Mouse (Mus musculus): ENCODE data around the gene P2ry10. TPM values are rescaled to one million over a fixed set of nuclear protein-coding genes. Genes with fewer than 3 reads are reported as not detected.
"Not testable (repeated sequence)": the region's sequence is repeated elsewhere in the genome, so short reads cannot be mapped to it uniquely, and the experiment has no call there.

P2ry10 gene
- 0.08 and 0.24 TPM in 2 replicates for polyA plus RNA-seq (2015; fragmentation: Nextera tagmentation; extraction: Ambion mirVana)

- Histone ChIP-seq H3K27ac (no peak within 1 kb of the TSS), H3K4me3 (replicated peaks) (no peak within 1 kb of the TSS), H3K9ac (no peak within 1 kb of the TSS), H3K36me3 (no peaks in the 10 kb centered on the region), H3K9me3 (no peaks in the 10 kb centered on the region), H3K27me3 (replicated peaks) (no peaks in the 10 kb centered on the region), H3K4me2 (replicated peaks) (no peak within 1 kb of the TSS), H3K4me1 (replicated peaks) (no peaks in the 10 kb centered on the region)
- 50% methylated on average over 4 of the region's 4 CpGs for WGBS
- no peak for ATAC-seq
Observed at GRCm38 (mm10) chrX:107088177-107088576, at the start of gene P2ry10. P2ry10 (plus strand) TSS chrX:107088492.

- H3K4me3 ChIP-seq (replicated peaks) = no peak overlapping the region
- no peaks in the 10 kb centered on the region for H3K4me1 ChIP-seq (replicated peaks)
- H3K9ac ChIP-seq = no peak overlapping the region
- H3K9me3 ChIP-seq = no peaks in the 10 kb centered on the region
- H3K27me3 ChIP-seq (replicated peaks) = no peaks in the 10 kb centered on the region
- no peak overlapping the region for H3K27ac ChIP-seq
- H3K4me2 ChIP-seq (replicated peaks) = no peak overlapping the region
- H3K36me3 ChIP-seq = no peaks in the 10 kb centered on the region
- ATAC-seq = no peak
Observed at GRCm38 (mm10) chrX:107039146-107039545, 49.1 kb upstream of the P2ry10 start.

GRCm38 (mm10) chrX:107039635-107040034 is 48.7 kb upstream of the P2ry10 start:
- Histone ChIP-seq H3K4me1 (replicated peaks) (no peaks in the 10 kb centered on the region), H3K9ac (no peak overlapping the region), H3K27me3 (replicated peaks) (no peaks in the 10 kb centered on the region), H3K27ac (no peak overlapping the region), H3K9me3 (no peaks in the 10 kb centered on the region), H3K4me3 (replicated peaks) (no peak overlapping the region), H3K4me2 (replicated peaks) (no peak overlapping the region), H3K36me3 (no peaks in the 10 kb centered on the region)
- 40% methylated on average over 2 of the region's 2 CpGs for whole genome bisulfite sequencing
- ATAC-seq = no peak

GRCm38 (mm10) chrX:107042367-107042766 is 45.9 kb upstream of the P2ry10 start:
- H3K4me3 ChIP-seq (replicated peaks) = no peak overlapping the region
- no peaks in the 10 kb centered on the region for H3K4me1 ChIP-seq (replicated peaks)
- no peak for ATAC-seq
- H3K9me3 ChIP-seq = no peaks in the 10 kb centered on the region
- no peaks in the 10 kb centered on the region for H3K27me3 ChIP-seq (replicated peaks)
- no peaks in the 10 kb centered on the region for H3K36me3 ChIP-seq
- H3K4me2 ChIP-seq (replicated peaks) = no peak overlapping the region
- no peak overlapping the region for H3K9ac ChIP-seq
- no peak overlapping the region for H3K27ac ChIP-seq
- 84% methylated on average over 2 of the region's 2 CpGs for WGBS

GRCm38 (mm10) chrX:107083407-107083806 is 4.9 kb upstream of the P2ry10 start:
- H3K9ac ChIP-seq; H3K36me3 ChIP-seq; H3K4me1 ChIP-seq (replicated peaks); H3K27ac ChIP-seq; ATAC-seq; H3K9me3 ChIP-seq; H3K4me2 ChIP-seq (replicated peaks); H3K4me3 ChIP-seq (replicated peaks); H3K27me3 ChIP-seq (replicated peaks): not testable (repeated sequence)
- WGBS = 100% methylated on average over 2 of the region's 2 CpGs

- no peaks in the 10 kb centered on the region for H3K4me1 ChIP-seq (replicated peaks)
- no peak overlapping the region for H3K4me2 ChIP-seq (replicated peaks)
- ATAC-seq = no peak
- no peaks in the 10 kb centered on the region for H3K9me3 ChIP-seq
- H3K36me3 ChIP-seq = no peaks in the 10 kb centered on the region
- no peaks in the 10 kb centered on the region for H3K27me3 ChIP-seq (replicated peaks)
- H3K9ac ChIP-seq = no peak overlapping the region
- no peak overlapping the region for H3K27ac ChIP-seq
- no peak overlapping the region for H3K4me3 ChIP-seq (replicated peaks)
Observed at GRCm38 (mm10) chrX:107084320-107084719, 4.0 kb upstream of the P2ry10 start.

- no peak for ATAC-seq
- H3K9me3 ChIP-seq = no peaks in the 10 kb centered on the region
- H3K9ac ChIP-seq = no peak overlapping the region
- no peak overlapping the region for H3K4me2 ChIP-seq (replicated peaks)
- no peaks in the 10 kb centered on the region for H3K36me3 ChIP-seq
- H3K4me3 ChIP-seq (replicated peaks) = no peak overlapping the region
- H3K4me1 ChIP-seq (replicated peaks) = no peaks in the 10 kb centered on the region
- 75% methylated on average over 5 of the region's 5 CpGs for WGBS
- no peak overlapping the region for H3K27ac ChIP-seq
- no peaks in the 10 kb centered on the region for H3K27me3 ChIP-seq (replicated peaks)
Observed at GRCm38 (mm10) chrX:107089131-107089530, 839 bp downstream of the P2ry10 start.

GRCm38 (mm10) chrX:107089930-107090329 is 1.6 kb downstream of the P2ry10 start:
- H3K27ac ChIP-seq = no peak overlapping the region
- H3K27me3 ChIP-seq (replicated peaks) = no peaks in the 10 kb centered on the region
- 58% methylated on average over 1 of the region's 1 CpGs for WGBS
- no peak overlapping the region for H3K4me2 ChIP-seq (replicated peaks)
- no peaks in the 10 kb centered on the region for H3K4me1 ChIP-seq (replicated peaks)
- no peak overlapping the region for H3K9ac ChIP-seq
- no peak for ATAC-seq
- no peak overlapping the region for H3K4me3 ChIP-seq (replicated peaks)
- H3K36me3 ChIP-seq = no peaks in the 10 kb centered on the region
- H3K9me3 ChIP-seq = no peaks in the 10 kb centered on the region

- H3K4me3 ChIP-seq (replicated peaks) = no peak overlapping the region
- H3K27ac ChIP-seq = no peak overlapping the region
- no peaks in the 10 kb centered on the region for H3K4me1 ChIP-seq (replicated peaks)
- H3K9me3 ChIP-seq = no peaks in the 10 kb centered on the region
- no peaks in the 10 kb centered on the region for H3K27me3 ChIP-seq (replicated peaks)
- no peak overlapping the region for H3K4me2 ChIP-seq (replicated peaks)
- H3K36me3 ChIP-seq = no peaks in the 10 kb centered on the region
- ATAC-seq = no peak
- no peak overlapping the region for H3K9ac ChIP-seq
- 66% methylated on average over 3 of the region's 3 CpGs for WGBS
Observed at GRCm38 (mm10) chrX:107095633-107096032, 7.3 kb downstream of the P2ry10 start.

- Histone ChIP-seq H3K27ac (no peak overlapping the region), H3K9me3 (no peaks in the 10 kb centered on the region), H3K9ac (no peak overlapping the region), H3K36me3 (no peaks in the 10 kb centered on the region), H3K4me2 (replicated peaks) (no peak overlapping the region), H3K4me3 (replicated peaks) (no peak overlapping the region), H3K27me3 (replicated peaks) (no peaks in the 10 kb centered on the region), H3K4me1 (replicated peaks) (no peaks in the 10 kb centered on the region)
- 84% methylated on average over 1 of the region's 1 CpGs for WGBS
- ATAC-seq = no peak
Observed at GRCm38 (mm10) chrX:107116333-107116732, 28.0 kb downstream of the P2ry10 start.

GRCm38 (mm10) chrX:107116987-107117386 is 28.7 kb downstream of the P2ry10 start:
- no peaks in the 10 kb centered on the region for H3K27me3 ChIP-seq (replicated peaks)
- H3K4me3 ChIP-seq (replicated peaks) = no peak overlapping the region
- H3K4me1 ChIP-seq (replicated peaks) = no peaks in the 10 kb centered on the region
- H3K27ac ChIP-seq = no peak overlapping the region
- WGBS = 80% methylated on average over 1 of the region's 1 CpGs
- H3K36me3 ChIP-seq = no peaks in the 10 kb centered on the region
- no peak overlapping the region for H3K4me2 ChIP-seq (replicated peaks)
- no peaks in the 10 kb centered on the region for H3K9me3 ChIP-seq
- no peak for ATAC-seq
- H3K9ac ChIP-seq = no peak overlapping the region

GRCm38 (mm10) chrX:107143184-107143583 is 54.9 kb downstream of the P2ry10 start:
- no peak overlapping the region for H3K27ac ChIP-seq
- WGBS = 57% methylated on average over 3 of the region's 3 CpGs

GRCm38 (mm10) chrX:107143930-107144329 is 55.6 kb downstream of the P2ry10 start:
- no peaks in the 10 kb centered on the region for H3K9me3 ChIP-seq

More at GRCm38 (mm10) chrX:107143184-107143583, 54.9 kb downstream of the P2ry10 start:
- Histone ChIP-seq H3K36me3 (no peaks in the 10 kb centered on the region), H3K27me3 (replicated peaks) (no peaks in the 10 kb centered on the region), H3K9ac (no peak overlapping the region), H3K9me3 (no peaks in the 10 kb centered on the region), H3K4me2 (replicated peaks) (no peak overlapping the region), H3K4me1 (replicated peaks) (no peaks in the 10 kb centered on the region), H3K4me3 (replicated peaks) (no peak overlapping the region)
- ATAC-seq = no peak

More at GRCm38 (mm10) chrX:107143930-107144329, 55.6 kb downstream of the P2ry10 start:
- Histone ChIP-seq H3K4me1 (replicated peaks) (no peaks in the 10 kb centered on the region), H3K4me2 (replicated peaks) (no peak overlapping the region), H3K36me3 (no peaks in the 10 kb centered on the region), H3K27me3 (replicated peaks) (no peaks in the 10 kb centered on the region), H3K27ac (no peak overlapping the region), H3K9ac (no peak overlapping the region), H3K4me3 (replicated peaks) (no peak overlapping the region)
- 70% methylated on average over 2 of the region's 2 CpGs for WGBS
- no peak for ATAC-seq

Data from intestine, embryonic 15.5 days (tissue).